27 mouse cellular contexts compared by ENCODE assay signal in the genomic region with DNA sequence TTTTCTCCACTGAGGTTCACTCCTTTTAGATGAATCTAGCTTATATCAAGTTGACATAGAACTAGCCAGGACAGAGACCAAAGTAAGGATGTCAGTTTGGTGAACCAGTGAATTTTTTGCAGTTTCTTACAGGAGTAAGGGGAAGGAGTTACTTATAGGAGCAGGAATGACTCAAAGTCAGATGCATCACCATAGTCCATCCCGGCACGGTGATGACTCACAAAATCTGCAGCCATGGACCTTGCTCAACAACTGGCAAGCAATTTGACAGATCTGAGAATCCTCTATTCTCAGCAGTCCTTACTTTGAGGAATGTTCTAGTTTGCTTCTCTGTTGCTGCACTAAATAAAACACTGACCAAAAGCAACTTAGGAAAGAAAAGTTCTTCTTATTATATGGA.
A peak's percentile ranks its signal among the peaks of the same experiment; 100 is the strongest.
DNase-seq lines count a peak whose midpoint lies in the region.
"Had no signal": no experiment of that assay in that cellular context is flagged by ENCODE, and none has a peak within 500 bp of the region (broad histone marks: within the 10 kb centered on the region; RNA-seq: fewer than 3 reads in every experiment).

No protein-coding gene starts in this region.

- H3K27ac ChIP-seq in heart, embryonic 10.5 days, result no peak overlapping the region
- H3K27ac ChIP-seq: embryonic facial prominence, embryonic 13.5 days; hindbrain, embryonic 10.5 days; hindbrain, embryonic 15.5 days; kidney, embryonic 15.5 days; limb, embryonic 10.5 days; limb, embryonic 15.5 days; liver, embryonic 13.5 days; midbrain, embryonic 12.5 days; neural tube, embryonic 13.5 days; stomach, embryonic 15.5 days had no signal

- H3K36me3 ChIP-seq in heart, embryonic 10.5 days, result no peaks in the 10 kb centered on the region
- H3K36me3 ChIP-seq: embryonic facial prominence, embryonic 13.5 days; G1E; hindbrain, embryonic 10.5 days; hindbrain, embryonic 15.5 days; kidney, embryonic 15.5 days; limb, embryonic 10.5 days; limb, embryonic 15.5 days; liver, embryonic 13.5 days; midbrain, embryonic 12.5 days; neural tube, embryonic 13.5 days; stomach, embryonic 15.5 days had no signal

- H3K9me3 ChIP-seq in heart, embryonic 10.5 days, result no peaks in the 10 kb centered on the region; the same call in 1 of the 2 replicates
- H3K9me3 ChIP-seq: embryonic facial prominence, embryonic 13.5 days; hindbrain, embryonic 10.5 days; hindbrain, embryonic 15.5 days; kidney, embryonic 15.5 days; limb, embryonic 10.5 days; limb, embryonic 15.5 days; liver, embryonic 13.5 days; midbrain, embryonic 12.5 days; neural tube, embryonic 13.5 days; stomach, embryonic 15.5 days had no signal

- intact Hi-C loops in left cerebral cortex, postnatal 4 days (cut with DNase I), result no loop called here

- 97% methylated on average over 2 of the region's 2 CpGs for WGBS in heart, embryonic 10.5 days

- H3K27me3 ChIP-seq in heart, embryonic 10.5 days (ENCODE audit: insufficient read depth, poor library complexity, severe bottlenecking), result no peaks in the 10 kb centered on the region; the same call in 1 of the 2 replicates
- H3K27me3 ChIP-seq: embryonic facial prominence, embryonic 13.5 days; hindbrain, embryonic 15.5 days; kidney, embryonic 15.5 days; limb, embryonic 15.5 days; liver, embryonic 13.5 days; megakaryocyte, embryonic 14.5 days; midbrain, embryonic 12.5 days; neural tube, embryonic 13.5 days; stomach, embryonic 15.5 days had no signal

- no peak overlapping the region for H3K4me3 ChIP-seq in heart, embryonic 10.5 days
- H3K4me3 ChIP-seq: embryonic facial prominence, embryonic 13.5 days; hindbrain, embryonic 10.5 days; hindbrain, embryonic 15.5 days; kidney, embryonic 15.5 days; limb, embryonic 10.5 days; limb, embryonic 15.5 days; liver, embryonic 13.5 days; megakaryocyte, embryonic 14.5 days; midbrain, embryonic 12.5 days; neural tube, embryonic 13.5 days; stomach, embryonic 15.5 days had no signal

- peak; percentile 5 to 52 for DNase-seq in adrenal gland, adult (ENCODE audit: inconsistent age in 2 of 2, low spot score in 1 of 2)
- DNase-seq in adrenal gland, postnatal 4 days (ENCODE audit: low spot score in 2 of 2), result no peak
- peak; percentile 32 to 41 for DNase-seq in left cerebral cortex, adult 18-20 months (ENCODE audit: low spot score in 2 of 2)
- DNase-seq in left cerebral cortex, postnatal 4 days, result no peak
- peak; percentile 25 for DNase-seq in NIH3T3 (ENCODE audit: low read depth)
- DNase-seq in adrenal gland, postnatal 36 days, result peak; percentile 38 to 41
- no peak for DNase-seq in MN1 (ENCODE audit: low spot score)
- DNase-seq in heart, embryonic 10.5 days (ENCODE audit: low spot score), result no peak
- DNase-seq: cerebellum, adult 11-12 months; cerebellum, adult 9-11 months; heart, postnatal 14 days; kidney, adult 18-20 months; kidney, postnatal 25 days; liver, embryonic 13.5 days; lung, adult 18-20 months; lung, postnatal 4 days had no signal

- H3K4me1 ChIP-seq in heart, embryonic 10.5 days, result no peaks in the 10 kb centered on the region
- H3K4me1 ChIP-seq: limb, embryonic 15.5 days; liver, embryonic 13.5 days; megakaryocyte, embryonic 14.5 days; stomach, embryonic 15.5 days had no signal

Comparison
In these comparisons a context has a peak if more than half of its experiments do, and no peak if none do; other contexts are left out.
1. DNase-seq: peak in adrenal gland, adult (2 of 2), left cerebral cortex, adult 18-20 months (2 of 2), NIH3T3 (single experiment) and adrenal gland, postnatal 36 days (2 of 2); none in adrenal gland, postnatal 4 days (0 of 2), left cerebral cortex, postnatal 4 days (single experiment), MN1 (single experiment) and heart, embryonic 10.5 days (single experiment).